Mouse (Mus musculus) megakaryocyte, embryonic 14.5 days (primary cell): ENCODE measurements around the gene Nt5c1a.

Experiments used
- FLI1 ChIP-seq: IDR thresholded peaks from 2 replicates; pipeline ENCODE4 v1.6.1; 2012; ENCODE audit warnings: low read length, inconsistent platforms, mixed read lengths
- GATA1 ChIP-seq: IDR thresholded peaks from 3 replicates; pipeline ENCODE4 v1.6.1; 2012; ENCODE audit warnings: mixed read lengths, low read length, inconsistent platforms, borderline replicate concordance

DNA sequence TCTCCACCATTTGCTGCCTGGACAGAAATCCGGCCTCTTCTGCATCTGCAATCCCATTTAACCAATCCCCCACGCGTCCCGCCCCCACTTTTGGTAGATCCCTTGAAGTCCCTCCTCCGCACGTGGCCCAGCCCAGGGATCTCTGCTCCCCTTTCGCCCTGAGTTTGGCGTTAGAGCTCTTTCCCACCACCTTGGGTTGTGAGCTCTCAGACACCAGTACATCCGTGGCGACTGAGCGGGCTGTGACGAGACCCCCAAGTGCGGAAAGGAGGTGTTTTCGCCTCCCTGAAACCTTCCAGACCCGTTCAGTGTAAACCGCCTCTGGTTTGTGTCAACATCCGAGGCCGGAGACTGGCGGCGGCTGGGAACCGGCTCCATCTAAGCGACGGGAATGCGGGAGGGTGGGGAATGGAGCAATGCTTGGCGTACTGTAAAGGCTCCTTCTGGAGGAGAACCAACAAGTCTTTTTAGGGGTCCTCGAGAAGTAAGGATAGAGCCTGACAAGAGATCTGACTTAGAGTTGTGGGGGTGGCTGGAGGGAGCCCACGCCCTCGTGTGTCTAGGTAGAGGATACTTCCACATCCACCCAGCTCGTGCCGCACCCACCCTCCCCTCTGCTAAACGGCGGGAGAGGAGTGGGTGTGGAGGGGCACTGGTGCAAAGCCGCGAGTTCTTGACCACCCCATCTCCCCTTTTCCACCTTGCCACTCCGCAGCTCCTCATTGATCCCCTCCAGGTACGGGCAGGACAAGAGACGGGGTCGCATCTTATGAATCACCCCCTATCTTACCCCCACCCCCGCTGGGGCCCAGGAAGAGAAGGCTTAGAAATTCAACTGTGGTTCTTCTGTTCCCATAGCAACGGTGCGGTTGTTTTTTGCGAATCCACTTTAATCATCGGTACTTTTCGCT lies 18.7 kb upstream of the Nt5c1a start, which contains the start of gene Hpcal4:
- TF ChIP-seq FLI1 (no peak), GATA1 (no peak)
